Mouse (Mus musculus): Measurements from ENCODE around the gene Tob1. TPM values are rescaled to one million over a fixed set of nuclear protein-coding genes. Genes with fewer than 3 reads are reported as not detected.

Gene Tob1
- polyA plus RNA-seq, 1 experiment from 2014 or later = 32.5 TPM

GRCm38 (mm10) chr11:94179768-94180167, 31.5 kb upstream of the Tob1 start:
- Histone ChIP-seq H3K9me3 (no peaks in the 10 kb centered on the region), H3K4me3 (no peak overlapping the region), H3K27me3 (no peaks in the 10 kb centered on the region), H3K27ac (replicated peaks) (no peak overlapping the region), H3K36me3 (no peaks in the 10 kb centered on the region), H3K9ac (no peak overlapping the region), H3K4me1 (replicated peaks) (peaks cover 6% of the 10 kb centered on the region), H3K4me2 (no peak overlapping the region)
- 10% methylated on average over 1 of the region's 1 CpGs for WGBS
- ATAC-seq (ENCODE audit: low read depth) = no peak

- H3K27me3 ChIP-seq = no peaks in the 10 kb centered on the region
- no peaks in the 10 kb centered on the region for H3K36me3 ChIP-seq
- no peaks in the 10 kb centered on the region for H3K9me3 ChIP-seq
- no peak overlapping the region for H3K4me3 ChIP-seq
- ATAC-seq (ENCODE audit: low read depth) = no peak
- no peak overlapping the region for H3K4me2 ChIP-seq
- WGBS = 83% methylated on average over 4 of the region's 4 CpGs
- H3K27ac ChIP-seq (replicated peaks) = no peak overlapping the region
- no peak overlapping the region for H3K9ac ChIP-seq
- H3K4me1 ChIP-seq (replicated peaks) = peaks cover 6% of the 10 kb centered on the region
Measured at GRCm38 (mm10) chr11:94180194-94180593, 31.1 kb upstream of the Tob1 start.

GRCm38 (mm10) chr11:94181694-94182093, 29.6 kb upstream of the Tob1 start:
- H3K4me1 ChIP-seq (replicated peaks) = no peaks in the 10 kb centered on the region
- 90% methylated on average over 8 of the region's 8 CpGs for WGBS
- ATAC-seq (ENCODE audit: low read depth) = no peak
- no peak overlapping the region for H3K9ac ChIP-seq
- H3K27me3 ChIP-seq = no peaks in the 10 kb centered on the region
- H3K4me3 ChIP-seq = no peak overlapping the region
- H3K4me2 ChIP-seq = no peak overlapping the region
- H3K36me3 ChIP-seq = no peaks in the 10 kb centered on the region
- H3K27ac ChIP-seq (replicated peaks) = no peak overlapping the region
- H3K9me3 ChIP-seq = no peaks in the 10 kb centered on the region

GRCm38 (mm10) chr11:94182711-94183110, 28.5 kb upstream of the Tob1 start:
- ATAC-seq (ENCODE audit: low read depth) = no peak
- no peak overlapping the region for H3K27ac ChIP-seq (replicated peaks)
- no peak overlapping the region for H3K9ac ChIP-seq
- H3K36me3 ChIP-seq = no peaks in the 10 kb centered on the region
- H3K9me3 ChIP-seq = no peaks in the 10 kb centered on the region
- WGBS = 91% methylated on average over 4 of the region's 4 CpGs
- H3K4me2 ChIP-seq = no peak overlapping the region
- H3K4me3 ChIP-seq = no peak overlapping the region
- H3K4me1 ChIP-seq (replicated peaks) = no peaks in the 10 kb centered on the region
- H3K27me3 ChIP-seq = no peaks in the 10 kb centered on the region

GRCm38 (mm10) chr11:94183120-94183519, 28.1 kb upstream of the Tob1 start:
- Histone ChIP-seq H3K4me3 (no peak overlapping the region), H3K9ac (no peak overlapping the region), H3K9me3 (no peaks in the 10 kb centered on the region), H3K4me1 (replicated peaks) (no peaks in the 10 kb centered on the region), H3K27me3 (no peaks in the 10 kb centered on the region), H3K27ac (replicated peaks) (no peak overlapping the region), H3K36me3 (no peaks in the 10 kb centered on the region), H3K4me2 (no peak overlapping the region)
- no peak for ATAC-seq (ENCODE audit: low read depth)
- WGBS = 87% methylated on average over 5 of the region's 5 CpGs

GRCm38 (mm10) chr11:94183671-94184070, 27.6 kb upstream of the Tob1 start:
- H3K4me2 ChIP-seq = no peak overlapping the region
- 88% methylated on average over 2 of the region's 2 CpGs for WGBS
- ATAC-seq (ENCODE audit: low read depth) = no peak
- H3K9me3 ChIP-seq = no peaks in the 10 kb centered on the region
- no peaks in the 10 kb centered on the region for H3K27me3 ChIP-seq
- H3K4me3 ChIP-seq = no peak overlapping the region
- H3K4me1 ChIP-seq (replicated peaks) = no peaks in the 10 kb centered on the region
- H3K36me3 ChIP-seq = no peaks in the 10 kb centered on the region
- H3K9ac ChIP-seq = no peak overlapping the region
- H3K27ac ChIP-seq (replicated peaks) = no peak overlapping the region

GRCm38 (mm10) chr11:94189579-94189978, 21.7 kb upstream of the Tob1 start:
- H3K4me1 ChIP-seq (replicated peaks) = peaks cover 5% of the 10 kb centered on the region; the same call in 1 of the 2 replicates
- H3K27me3 ChIP-seq = no peaks in the 10 kb centered on the region
- ATAC-seq (ENCODE audit: low read depth) = no peak
- H3K9me3 ChIP-seq = no peaks in the 10 kb centered on the region
- H3K27ac ChIP-seq (replicated peaks) = 0 out of 2 replicates have a peak overlapping the region, but pooled peaks have one; percentile 33
- no peaks in the 10 kb centered on the region for H3K36me3 ChIP-seq
- no peak overlapping the region for H3K4me2 ChIP-seq
- WGBS = 60% methylated on average over 10 of the region's 10 CpGs
- no peak overlapping the region for H3K9ac ChIP-seq
- no peak overlapping the region for H3K4me3 ChIP-seq

GRCm38 (mm10) chr11:94190665-94191064, 20.6 kb upstream of the Tob1 start:
- no peak overlapping the region for H3K9ac ChIP-seq
- no peak overlapping the region for H3K27ac ChIP-seq (replicated peaks)
- H3K36me3 ChIP-seq = no peaks in the 10 kb centered on the region
- H3K4me3 ChIP-seq = no peak overlapping the region
- ATAC-seq (ENCODE audit: low read depth) = no peak
- H3K27me3 ChIP-seq = no peaks in the 10 kb centered on the region
- peaks cover 5% of the 10 kb centered on the region; the same call in 1 of the 2 replicates for H3K4me1 ChIP-seq (replicated peaks)
- no peak overlapping the region for H3K4me2 ChIP-seq
- H3K9me3 ChIP-seq = no peaks in the 10 kb centered on the region
- 81% methylated on average over 5 of the region's 5 CpGs for WGBS

GRCm38 (mm10) chr11:94193109-94193508, 18.1 kb upstream of the Tob1 start:
- Histone ChIP-seq H3K4me3 (no peak overlapping the region), H3K9ac (no peak overlapping the region), H3K4me2 (no peak overlapping the region), H3K36me3 (no peaks in the 10 kb centered on the region), H3K27ac (replicated peaks) (no peak overlapping the region), H3K9me3 (no peaks in the 10 kb centered on the region), H3K4me1 (replicated peaks) (peaks cover 5% of the 10 kb centered on the region; the same call in 1 of the 2 replicates), H3K27me3 (no peaks in the 10 kb centered on the region)
- 54% methylated on average over 2 of the region's 2 CpGs for WGBS
- no peak for ATAC-seq (ENCODE audit: low read depth)

- no peak overlapping the region for H3K9ac ChIP-seq
- no peaks in the 10 kb centered on the region for H3K27me3 ChIP-seq
- H3K4me1 ChIP-seq (replicated peaks) = no peaks in the 10 kb centered on the region; the same call in 1 of the 2 replicates
- 77% methylated on average over 3 of the region's 3 CpGs for WGBS
- no peak overlapping the region for H3K4me3 ChIP-seq
- no peaks in the 10 kb centered on the region for H3K36me3 ChIP-seq
- ATAC-seq (ENCODE audit: low read depth) = no peak
- H3K9me3 ChIP-seq = no peaks in the 10 kb centered on the region
- H3K4me2 ChIP-seq = no peak overlapping the region
- no peak overlapping the region for H3K27ac ChIP-seq (replicated peaks)
Measured at GRCm38 (mm10) chr11:94196311-94196710, 14.9 kb upstream of the Tob1 start.

- H3K4me1 ChIP-seq (replicated peaks) = no peaks in the 10 kb centered on the region
- ATAC-seq (ENCODE audit: low read depth) = no peak
- H3K4me2 ChIP-seq = no peak overlapping the region
- no peak overlapping the region for H3K27ac ChIP-seq (replicated peaks)
- WGBS = 90% methylated on average over 7 of the region's 7 CpGs
- no peaks in the 10 kb centered on the region for H3K27me3 ChIP-seq
- no peak overlapping the region for H3K9ac ChIP-seq
- H3K36me3 ChIP-seq = no peaks in the 10 kb centered on the region
- H3K4me3 ChIP-seq = no peak overlapping the region
- H3K9me3 ChIP-seq = no peaks in the 10 kb centered on the region
Measured at GRCm38 (mm10) chr11:94198405-94199146, 12.7 kb upstream of the Tob1 start.

- Histone ChIP-seq H3K27ac (replicated peaks) (no peak overlapping the region), H3K4me3 (no peak overlapping the region), H3K4me2 (no peak overlapping the region), H3K9me3 (no peaks in the 10 kb centered on the region), H3K4me1 (replicated peaks) (no peaks in the 10 kb centered on the region), H3K9ac (no peak overlapping the region), H3K27me3 (no peaks in the 10 kb centered on the region), H3K36me3 (no peaks in the 10 kb centered on the region)
- 85% methylated on average over 2 of the region's 2 CpGs for WGBS
- no peak for ATAC-seq (ENCODE audit: low read depth)
Measured at GRCm38 (mm10) chr11:94199771-94200170, 11.5 kb upstream of the Tob1 start.

- Histone ChIP-seq H3K9me3 (no peaks in the 10 kb centered on the region), H3K36me3 (no peaks in the 10 kb centered on the region), H3K4me2 (no peak overlapping the region), H3K27ac (replicated peaks) (no peak overlapping the region), H3K9ac (no peak overlapping the region), H3K4me3 (no peak overlapping the region), H3K4me1 (replicated peaks) (no peaks in the 10 kb centered on the region), H3K27me3 (no peaks in the 10 kb centered on the region)
- ATAC-seq (ENCODE audit: low read depth) = no peak
- WGBS = 89% methylated on average over 4 of the region's 4 CpGs
Measured at GRCm38 (mm10) chr11:94200422-94200821, 10.8 kb upstream of the Tob1 start.
